Mouse (Mus musculus) lung, embryonic 16.5 days (tissue): Measurements from ENCODE around the gene Gm49510. TPM values are rescaled to one million over a fixed set of nuclear protein-coding genes. Genes with fewer than 3 reads are reported as not detected.
A peak's percentile ranks its signal among the peaks of the same experiment; 100 is the strongest.

Source experiments
- ATAC-seq: fragments of 200-750 bp; cut with Nextera tagmentation; 2 replicates; pipeline ENCODE4 v1.8.0; 2017; ENCODE audit warnings: low read depth, mild to moderate bottlenecking, moderate library complexity
- H3K27ac ChIP-seq: fragments of 300-500 bp; sonication (generic); 2 replicates; pipeline ENCODE4 v1.5.1; 2014; ENCODE audit warnings: mild to moderate bottlenecking, control low read depth, low read length
- H3K27me3 ChIP-seq: fragments of 300-500 bp; sonication (generic); 2 replicates; pipeline ENCODE4 v1.6.1; 2014; ENCODE audit warnings: low read depth, low read length, mixed read lengths; ENCODE audit not compliant: control insufficient read depth, insufficient read depth
- H3K36me3 ChIP-seq: fragments of 300-500 bp; sonication (generic); 2 replicates; pipeline ENCODE4 v1.6.1; 2014; ENCODE audit warnings: low read length; ENCODE audit not compliant: control insufficient read depth, insufficient read depth
- H3K4me1 ChIP-seq: fragments of 300-500 bp; sonication (generic); replicated peaks from 2 replicates; pipeline ENCODE4 v1.6.1; 2014; ENCODE audit warnings: low read length, mixed read lengths; ENCODE audit not compliant: control insufficient read depth, insufficient read depth
- H3K4me2 ChIP-seq: fragments of 300-500 bp; sonication (generic); 2 replicates; pipeline ENCODE4 v1.6.1; 2014; ENCODE audit warnings: low read depth, low read length, control low read depth
- H3K4me3 ChIP-seq: fragments of 300-500 bp; sonication (generic); 2 replicates; pipeline ENCODE4 v1.5.1; 2014; ENCODE audit warnings: mild to moderate bottlenecking, low read length, control low read depth
- H3K9ac ChIP-seq: fragments of 300-500 bp; sonication (generic); 2 replicates; pipeline ENCODE4 v1.6.1; 2014; ENCODE audit warnings: low read length, control low read depth
- H3K9me3 ChIP-seq: fragments of 300-500 bp; sonication (generic); 2 replicates; pipeline ENCODE4 v1.6.1; 2016; ENCODE audit warnings: low read length; ENCODE audit not compliant: control insufficient read depth
- WGBS: fragments of 180-500 bp; shearing (Covaris S2); extraction: QIAGEN DNeasy Blood & Tissue Kit; methylation state at CpG from one replicate; pipeline ENCODE4 v1.1.7; 2014; 5-methylcytosine and 5-hydroxymethylcytosine counted together
- polyA plus RNA-seq: library from polyadenylated mRNA; unstranded; fragments of >200 nt; fragmentation: Nextera tagmentation; extraction: Ambion mirVana; gene quantifications from 2 replicates; pipeline ENCODE4 v1.2.1, GENCODE M21; 2015

Gm49510 gene
- polyA plus RNA-seq, 1 experiment from 2014 or later, result 0.59 TPM

DNA sequence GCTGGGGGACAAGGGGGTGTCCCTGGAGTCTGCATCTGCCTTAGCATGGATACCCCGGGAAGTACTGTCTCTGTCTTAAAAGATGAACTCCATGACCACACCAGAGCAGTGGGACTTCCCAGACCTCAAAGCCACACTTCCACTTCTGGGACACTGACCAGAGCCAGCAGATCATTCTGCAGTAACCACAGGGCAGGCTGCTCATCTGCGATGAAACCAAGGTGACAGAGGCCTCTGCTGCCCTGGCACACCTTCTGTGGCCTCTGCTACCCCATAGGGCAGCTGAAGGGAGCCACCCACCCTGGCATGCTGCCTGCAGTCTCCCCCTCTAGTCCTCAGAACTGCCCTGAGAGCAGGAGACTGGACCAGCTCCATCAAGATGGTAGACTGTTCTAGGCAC, 3.7 kb upstream of the Gm49510 start:
- Histone ChIP-seq H3K36me3 (peaks cover 8% of the 10 kb centered on the region; the same call in 1 of the 2 replicates), H3K4me1 (peaks cover 18% of the 10 kb centered on the region), H3K9me3 (no peaks in the 10 kb centered on the region), H3K4me3 (no peak overlapping the region), H3K9ac (no peak overlapping the region), H3K27ac (no peak overlapping the region), H3K27me3 (no peaks in the 10 kb centered on the region), H3K4me2 (no peak overlapping the region)
- no peak for ATAC-seq
- 62% methylated on average over 2 of the region's 2 CpGs for WGBS

GRCm38 (mm10) chr15:78896149-78896548, 3.3 kb upstream of the Gm49510 start:
- H3K27me3 ChIP-seq, result no peaks in the 10 kb centered on the region
- no peak overlapping the region for H3K27ac ChIP-seq
- peaks cover 5% of the 10 kb centered on the region; the same call in 1 of the 2 replicates for H3K36me3 ChIP-seq
- H3K9me3 ChIP-seq, result no peaks in the 10 kb centered on the region
- no peak overlapping the region for H3K4me2 ChIP-seq
- H3K9ac ChIP-seq, result no peak overlapping the region
- no peak for ATAC-seq
- H3K4me1 ChIP-seq, result peaks cover 22% of the 10 kb centered on the region
- WGBS, result 69% methylated on average over 3 of the region's 3 CpGs
- H3K4me3 ChIP-seq, result no peak overlapping the region

DNA sequence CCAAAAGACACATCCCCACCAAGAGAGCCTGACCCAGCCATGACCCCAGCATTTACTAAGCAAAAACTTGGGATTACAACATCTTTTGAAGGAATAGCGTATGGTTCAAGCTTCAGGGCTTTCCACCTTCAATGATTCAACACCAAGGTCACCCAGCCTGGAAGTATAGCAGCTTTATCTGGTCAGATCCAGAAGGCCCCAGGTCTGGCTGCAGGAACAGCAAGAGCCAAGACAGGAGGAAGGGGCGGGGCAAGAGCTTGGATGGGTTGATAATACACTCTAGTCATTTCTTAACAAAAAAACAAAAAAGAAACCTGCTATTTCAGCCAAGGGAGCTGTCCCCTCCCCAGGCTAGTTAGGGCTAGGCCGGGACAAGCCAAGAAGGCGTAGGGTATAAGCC, 2.0 kb upstream of the Gm49510 start:
- ATAC-seq, result no peak
- no peaks in the 10 kb centered on the region for H3K9me3 ChIP-seq
- no peak overlapping the region for H3K4me3 ChIP-seq
- peaks cover 2% of the 10 kb centered on the region; the same call in 1 of the 2 replicates for H3K36me3 ChIP-seq
- H3K4me2 ChIP-seq, result no peak overlapping the region
- no peak overlapping the region for H3K9ac ChIP-seq
- no peak overlapping the region for H3K27ac ChIP-seq
- 82% methylated on average over 4 of the region's 4 CpGs for WGBS
- peaks cover 29% of the 10 kb centered on the region for H3K4me1 ChIP-seq
- H3K27me3 ChIP-seq, result no peaks in the 10 kb centered on the region

- Histone ChIP-seq H3K9ac (peak overlapping the region; percentile 81), H3K36me3 (peaks cover under 1% of the 10 kb centered on the region; the same call in 1 of the 2 replicates), H3K27me3 (no peaks in the 10 kb centered on the region), H3K4me3 (no peak overlapping the region; the same call in 1 of the 2 replicates), H3K27ac (peak overlapping the region; percentile 19; the same call in 1 of the 2 replicates), H3K4me1 (peaks cover 31% of the 10 kb centered on the region), H3K4me2 (peak overlapping the region; percentile 77), H3K9me3 (no peaks in the 10 kb centered on the region)
- no peak for ATAC-seq
- WGBS, result 52% methylated on average over 6 of the region's 6 CpGs
These were observed 913 bp upstream of the Gm49510 start for GRCm38 (mm10) chr15:78898507-78899001.

DNA sequence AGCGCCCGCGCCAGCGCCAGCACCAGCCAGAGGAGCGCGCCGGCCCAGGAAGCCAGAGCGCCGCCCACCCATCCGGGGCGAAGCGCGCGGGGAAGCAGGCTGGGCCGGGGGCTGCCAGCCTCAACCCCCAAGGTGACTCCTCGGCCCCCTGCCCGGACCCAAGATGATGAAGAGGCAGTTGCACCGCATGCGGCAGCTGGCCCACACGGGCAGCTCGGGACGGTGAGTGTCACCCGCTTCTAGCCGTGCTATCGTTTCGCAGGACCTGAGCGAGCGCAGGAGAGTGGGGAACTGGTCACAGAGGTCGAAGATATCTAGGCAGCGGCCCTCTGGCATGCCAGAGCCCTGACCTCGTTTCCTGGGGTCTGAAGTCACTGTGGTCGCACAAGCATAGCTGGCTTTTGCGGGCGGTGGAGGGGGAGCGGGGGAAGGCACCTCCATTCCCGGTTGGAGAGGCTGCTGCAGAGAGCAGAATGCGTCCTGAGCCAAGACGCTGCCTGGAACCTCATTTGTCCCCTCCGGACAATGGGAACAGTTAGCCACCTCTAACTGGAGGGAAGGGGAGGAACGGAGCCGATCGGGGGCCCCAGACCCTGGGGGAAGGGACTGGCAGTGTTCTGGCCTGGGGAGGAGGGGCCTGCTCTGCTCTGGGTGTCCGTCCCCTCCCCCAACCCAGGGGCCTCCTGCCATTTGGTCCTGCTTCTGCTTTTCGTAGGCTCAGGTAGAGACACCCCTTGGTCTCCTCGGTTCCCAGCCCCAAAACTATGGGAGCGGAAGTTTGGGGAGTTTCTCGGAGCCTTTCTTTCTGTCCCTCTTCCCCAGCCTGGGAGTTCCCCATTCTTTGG, 495 bp downstream of the Gm49510 start, which contains the start of gene Sh3bp1:
TSS of gene Sh3bp1 (plus strand) at position 29 of the 845 bp plus-strand sequence.
- H3K27me3 ChIP-seq, result no peaks in the 10 kb centered on the region
- H3K4me1 ChIP-seq, result peaks cover 27% of the 10 kb centered on the region
- H3K9me3 ChIP-seq, result no peaks in the 10 kb centered on the region
- H3K36me3 ChIP-seq, result peaks cover 12% of the 10 kb centered on the region; the same call in 1 of the 2 replicates
- H3K27ac ChIP-seq, result peak within 1 kb of the TSS; percentile 75
- H3K4me2 ChIP-seq, result peak within 1 kb of the TSS; percentile 77
- under 1% methylated on average over 44 of the region's 47 CpGs for WGBS
- peak; percentile 66 for ATAC-seq
- peak within 1 kb of the TSS; percentile 71 for H3K4me3 ChIP-seq
- peak within 1 kb of the TSS; percentile 81 for H3K9ac ChIP-seq

DNA sequence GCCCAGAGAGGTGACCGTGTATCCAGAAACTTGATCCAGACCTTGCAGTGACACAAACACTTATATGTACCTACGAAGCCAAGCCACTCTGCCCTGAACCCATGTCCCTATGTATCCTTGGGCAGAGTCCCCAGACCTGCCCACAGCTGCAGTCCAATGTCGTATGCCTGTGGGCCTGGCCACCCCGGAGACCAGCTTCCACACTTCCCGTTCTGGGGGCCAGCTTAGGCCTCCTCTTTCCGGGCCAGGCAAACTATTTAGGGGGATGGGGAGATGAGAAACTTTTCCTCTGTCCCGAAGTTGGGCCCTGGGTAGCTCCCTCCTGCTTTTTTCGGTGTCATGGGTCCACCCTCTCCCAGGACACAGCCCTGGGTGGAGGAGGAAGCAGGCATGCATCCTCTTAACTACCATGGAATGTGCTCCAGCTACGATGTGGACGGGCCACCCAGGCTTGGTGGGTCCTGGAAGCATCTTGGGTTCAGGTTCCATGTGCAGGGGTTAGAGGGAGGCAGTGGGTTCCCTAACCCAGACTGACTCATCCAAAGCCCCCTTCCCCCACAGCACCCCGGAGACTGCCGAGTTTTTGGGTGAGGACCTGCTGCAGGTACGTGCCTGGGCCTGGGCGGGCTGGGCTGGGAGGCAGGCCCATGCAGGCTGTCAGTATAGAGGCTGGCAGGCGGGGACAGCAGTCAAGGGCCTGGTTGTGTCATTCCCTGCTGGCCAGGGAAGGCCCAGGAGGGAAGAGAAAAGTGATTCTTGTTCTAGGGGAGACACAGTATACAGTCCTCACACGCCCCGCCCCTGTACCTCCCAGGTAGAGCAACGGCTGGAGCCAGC, 1.3 kb downstream of the Gm49510 start:
- peaks cover 27% of the 10 kb centered on the region for H3K4me1 ChIP-seq

DNA sequence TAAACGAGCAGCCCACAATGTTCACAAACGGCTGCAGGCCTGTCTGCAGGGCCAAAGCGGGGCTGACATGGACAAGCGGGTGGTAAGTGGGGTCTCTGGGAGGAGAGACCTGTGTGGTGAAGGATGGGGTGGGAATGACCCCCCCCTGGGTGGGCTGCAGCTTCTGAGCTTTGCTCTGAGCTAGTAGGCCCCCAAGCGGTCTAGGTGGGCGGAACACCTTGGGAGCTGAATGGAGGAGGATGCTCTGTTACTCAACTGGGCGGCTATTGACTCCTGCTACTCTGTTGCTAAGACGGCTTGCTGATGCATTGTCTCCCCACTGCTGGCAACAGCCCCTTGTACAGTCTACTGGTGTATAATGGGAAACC, 1.9 kb downstream of the Gm49510 start:
- Histone ChIP-seq H3K9ac (peak overlapping the region; percentile 81), H3K27ac (peak overlapping the region; percentile 75), H3K9me3 (no peaks in the 10 kb centered on the region), H3K4me1 (peaks cover 25% of the 10 kb centered on the region), H3K27me3 (no peaks in the 10 kb centered on the region), H3K4me3 (peak overlapping the region; percentile 71), H3K36me3 (peaks cover 14% of the 10 kb centered on the region), H3K4me2 (peak overlapping the region; percentile 77)
- no peak for ATAC-seq
- WGBS, result 41% methylated on average over 8 of the region's 8 CpGs

More for the DNA sequence above, 1.3 kb downstream of the Gm49510 start:
- Histone ChIP-seq H3K9ac (peak overlapping the region; percentile 81), H3K36me3 (peaks cover 13% of the 10 kb centered on the region; the same call in 1 of the 2 replicates), H3K27ac (peak overlapping the region; percentile 75), H3K4me3 (peak overlapping the region; percentile 71), H3K9me3 (no peaks in the 10 kb centered on the region), H3K4me2 (peak overlapping the region; percentile 77), H3K27me3 (no peaks in the 10 kb centered on the region)
- 9% methylated on average over 18 of the region's 18 CpGs for WGBS
- ATAC-seq, result peak; percentile 16; the same call in 1 of the 2 replicates

DNA sequence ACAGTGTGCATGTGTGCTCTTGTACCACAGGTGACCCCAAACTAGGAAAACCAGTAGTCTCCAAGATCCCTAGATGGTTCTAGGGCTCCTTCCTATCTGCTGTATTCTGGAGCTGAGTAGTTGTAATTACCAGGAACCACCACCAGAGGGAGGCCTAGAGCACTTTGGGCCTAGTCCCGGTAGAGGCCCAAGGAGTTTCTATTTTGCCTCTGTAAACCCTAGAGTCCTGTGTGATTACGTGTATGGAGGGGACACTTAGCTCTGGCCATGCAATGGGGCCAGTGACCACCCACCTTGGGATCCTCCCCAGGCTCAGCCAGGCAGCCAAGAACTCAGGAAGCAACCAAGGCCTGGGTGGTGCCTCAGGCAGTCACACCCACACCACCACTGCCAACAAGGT, 3.8 kb downstream of the Gm49510 start:
- 2% methylated on average over 2 of the region's 2 CpGs for WGBS
- no peak overlapping the region for H3K4me2 ChIP-seq
- H3K27ac ChIP-seq, result no peak overlapping the region
- H3K9me3 ChIP-seq, result no peaks in the 10 kb centered on the region
- peak; percentile 11 for ATAC-seq
- H3K36me3 ChIP-seq, result peaks cover 27% of the 10 kb centered on the region
- peak overlapping the region; percentile 46 for H3K9ac ChIP-seq
- H3K4me1 ChIP-seq, result peaks cover 25% of the 10 kb centered on the region
- no peaks in the 10 kb centered on the region for H3K27me3 ChIP-seq
- H3K4me3 ChIP-seq, result no peak overlapping the region

DNA sequence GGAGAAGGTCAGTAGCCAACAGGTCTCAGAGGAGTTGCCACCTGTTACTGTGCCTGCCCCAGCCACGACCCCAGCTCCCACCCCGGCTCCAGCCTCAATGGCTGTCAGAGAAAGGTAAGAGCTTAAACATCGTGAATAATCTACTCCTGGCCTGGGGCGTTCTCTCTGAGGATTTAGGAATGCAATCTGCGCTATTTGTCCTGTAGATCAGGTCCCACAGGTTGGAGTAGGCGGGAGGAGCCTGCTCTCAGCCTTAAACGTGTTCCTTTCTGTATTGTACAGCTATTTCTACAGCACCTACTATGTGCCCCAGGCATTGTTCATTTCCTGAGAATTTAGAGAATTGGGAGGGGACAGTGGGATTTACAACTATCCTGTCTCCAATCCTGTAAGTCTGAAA, 8.9 kb downstream of the Gm49510 start:
- peaks cover 39% of the 10 kb centered on the region for H3K36me3 ChIP-seq
- 65% methylated on average over 7 of the region's 7 CpGs for WGBS
- H3K27ac ChIP-seq, result no peak overlapping the region

More for the DNA sequence above, 8.9 kb downstream of the Gm49510 start:
- peaks cover under 1% of the 10 kb centered on the region; the same call in 1 of the 2 replicates for H3K4me1 ChIP-seq
- no peak overlapping the region for H3K4me3 ChIP-seq
- H3K9ac ChIP-seq, result no peak overlapping the region
- no peaks in the 10 kb centered on the region for H3K9me3 ChIP-seq
- ATAC-seq, result no peak
- H3K27me3 ChIP-seq, result no peaks in the 10 kb centered on the region
- no peak overlapping the region for H3K4me2 ChIP-seq
